Mouse (Mus musculus) c-Kit-negative CD71-positive TER-119-positive erythroid progenitor cells, embryonic 14.5 days (primary cell): ENCODE results near the gene Ilf3.
"Not testable (repeated sequence)": the region's sequence is repeated elsewhere in the genome, so short reads cannot be mapped to it uniquely, and the experiment has no call there.

Experiments
- DNase-seq: peaks from one replicate; pipeline ENCODE4 v3.0.0-alpha.2; 2013; ENCODE audit warnings: low read depth, low spot score

The Ilf3 gene

GRCm38 (mm10) chr9:21367357-21368111 is at the start of gene Ilf3:
Gene Ilf3 (plus strand): TSS chr9:21367871.
- peak; percentile 99 for DNase-seq

- DNase-seq, result no peak
Observed at GRCm38 (mm10) chr9:21318792-21319191, 48.9 kb upstream of the Ilf3 start.

- no peak for DNase-seq
Observed at GRCm38 (mm10) chr9:21319503-21319902, 48.2 kb upstream of the Ilf3 start.

GRCm38 (mm10) chr9:21320280-21320618 is 47.4 kb upstream of the Ilf3 start:
- no peak for DNase-seq

- DNase-seq, result peak; percentile 73
Observed at GRCm38 (mm10) chr9:21320619-21321512, 46.8 kb upstream of the Ilf3 start, which contains the start of gene Slc44a2. Gene Slc44a2 (plus strand): TSS chr9:21320698.

- peak; percentile 30 for DNase-seq
Observed at GRCm38 (mm10) chr9:21321513-21321835, 46.2 kb upstream of the Ilf3 start.

- DNase-seq, result no peak
Observed at GRCm38 (mm10) chr9:21322211-21322916, 45.3 kb upstream of the Ilf3 start.

GRCm38 (mm10) chr9:21322917-21323297 is 44.8 kb upstream of the Ilf3 start:
- DNase-seq, result not testable (repeated sequence)

GRCm38 (mm10) chr9:21324269-21324668 is 43.4 kb upstream of the Ilf3 start:
- DNase-seq, result no peak

- DNase-seq, result no peak
Observed at GRCm38 (mm10) chr9:21327569-21327968, 40.1 kb upstream of the Ilf3 start.

- DNase-seq, result no peak
Observed at GRCm38 (mm10) chr9:21328041-21328440, 39.6 kb upstream of the Ilf3 start.

- DNase-seq, result no peak
Observed at GRCm38 (mm10) chr9:21329041-21329440, 38.6 kb upstream of the Ilf3 start.

GRCm38 (mm10) chr9:21329699-21330289 is 37.9 kb upstream of the Ilf3 start:
- no peak for DNase-seq

GRCm38 (mm10) chr9:21331365-21332140 is 36.1 kb upstream of the Ilf3 start:
- no peak for DNase-seq

GRCm38 (mm10) chr9:21332161-21333061 is 35.3 kb upstream of the Ilf3 start:
- DNase-seq, result no peak

- DNase-seq, result no peak
Observed at GRCm38 (mm10) chr9:21333523-21333922, 34.1 kb upstream of the Ilf3 start.

- no peak for DNase-seq
Observed at GRCm38 (mm10) chr9:21334747-21335146, 32.9 kb upstream of the Ilf3 start.

GRCm38 (mm10) chr9:21335391-21335790 is 32.3 kb upstream of the Ilf3 start:
- DNase-seq, result no peak

GRCm38 (mm10) chr9:21336491-21336890 is 31.2 kb upstream of the Ilf3 start:
- no peak for DNase-seq

- no peak for DNase-seq
Observed at GRCm38 (mm10) chr9:21337652-21338051, 30.0 kb upstream of the Ilf3 start.
